Mouse (Mus musculus): Measurements from ENCODE around the gene Pdpk1.

DNA sequence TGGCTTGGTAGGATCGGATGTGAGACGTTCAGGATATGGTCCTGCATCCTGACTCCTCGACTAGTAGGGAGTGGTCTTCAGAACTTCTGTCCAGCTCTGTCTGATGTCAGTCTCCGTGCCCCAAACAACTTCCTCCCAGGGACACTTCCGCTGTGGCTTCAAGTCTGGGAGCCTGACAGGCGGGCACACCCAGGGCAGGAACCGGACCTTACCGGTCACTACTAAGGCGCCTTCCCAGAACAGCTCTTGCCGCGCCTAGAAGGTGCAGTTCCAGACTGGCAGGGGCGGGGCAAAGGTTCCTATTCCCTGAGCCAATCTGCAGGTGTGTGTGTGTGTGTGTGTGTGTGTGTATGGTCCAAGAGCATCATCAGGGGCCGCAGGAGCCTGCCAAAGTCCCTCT, 113.4 kb downstream of the Pdpk1 start:
- TF ChIP-seq CTCF (IDR thresholded peaks at IDR 0.05; ENCODE audit: low read depth) (no peak), EP300 (IDR thresholded peaks at IDR 0.05; ENCODE audit: low read depth) (no peak)

All from liver, postnatal 0 days (tissue).